Mouse (Mus musculus): ENCODE results near the gene Dact2.

DNA sequence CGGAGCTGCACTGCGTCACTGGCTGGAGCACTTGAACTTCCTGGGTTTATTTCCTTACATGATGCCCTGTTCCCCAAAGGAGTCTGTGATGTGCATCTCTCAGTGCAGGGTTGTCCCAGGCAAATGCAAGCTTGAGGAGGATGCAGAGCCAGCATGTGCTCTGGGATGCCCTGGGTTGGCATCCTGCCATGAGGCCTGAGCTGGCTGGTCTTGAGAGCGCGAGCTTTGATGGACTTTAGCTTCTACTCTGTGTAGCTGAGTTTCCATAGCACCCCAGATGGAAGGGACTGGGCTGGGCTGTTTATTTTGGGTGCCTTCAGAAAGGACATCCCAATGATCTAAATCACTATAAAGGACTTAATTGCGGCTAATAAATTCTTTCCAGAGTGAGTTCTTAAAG, 36.5 kb downstream of the Dact2 start:
- TF ChIP-seq CTCF (IDR thresholded peaks at IDR 0.05; ENCODE audit: low read depth, low read length) (no peak), POLR2A (IDR thresholded peaks at IDR 0.05; ENCODE audit: borderline replicate concordance, low read depth, low read length) (no peak)

All from bone marrow macrophage, adult 2 months (primary cell).